Mouse (Mus musculus) stomach, embryonic 16.5 days (tissue): ENCODE results near the gene Gldc. TPM values are rescaled to one million over a fixed set of nuclear protein-coding genes. Genes with fewer than 3 reads are reported as not detected.

Experiments
- ATAC-seq: fragments of 200-750 bp; cut with Nextera tagmentation; 2 replicates; pipeline ENCODE4 v1.8.0; 2017; ENCODE audit warnings: moderate number of reproducible peaks, moderate TSS enrichment; ENCODE audit not compliant: insufficient read depth, low FRiP score
- H3K27ac ChIP-seq: fragments of 300-500 bp; sonication (generic); 2 replicates; pipeline ENCODE4 v1.5.1; 2014; ENCODE audit warnings: low read length
- H3K27me3 ChIP-seq: fragments of 300-500 bp; sonication (generic); 2 replicates; pipeline ENCODE4 v1.6.1; 2014; ENCODE audit warnings: low read length, control low read depth, mixed read lengths; ENCODE audit not compliant: control insufficient read depth, insufficient read depth
- H3K36me3 ChIP-seq: fragments of 300-500 bp; sonication (generic); 2 replicates; pipeline ENCODE4 v1.6.1; 2014; ENCODE audit warnings: low read length; ENCODE audit not compliant: control insufficient read depth, insufficient read depth
- H3K4me1 ChIP-seq: fragments of 300-500 bp; sonication (generic); 2 replicates; pipeline ENCODE4 v1.6.1; 2014; ENCODE audit warnings: low read length, control low read depth, mixed read lengths; ENCODE audit not compliant: control insufficient read depth, insufficient read depth
- H3K4me2 ChIP-seq: fragments of 300-500 bp; sonication (generic); 2 replicates; pipeline ENCODE4 v1.6.1; 2014; ENCODE audit warnings: low read depth, low read length, mixed read lengths
- H3K4me3 ChIP-seq: fragments of 300-500 bp; sonication (generic); replicated peaks from 2 replicates; pipeline ENCODE4 v1.5.1; 2014; ENCODE audit warnings: mild to moderate bottlenecking, low read length
- H3K9ac ChIP-seq: fragments of 300-500 bp; sonication (generic); 2 replicates; pipeline ENCODE4 v1.6.1; 2014; ENCODE audit warnings: low read length
- H3K9me3 ChIP-seq: fragments of 300-500 bp; sonication (generic); replicated peaks from 2 replicates; pipeline ENCODE4 v1.6.1; 2016; ENCODE audit warnings: low read length, control low read depth; ENCODE audit not compliant: control insufficient read depth
- WGBS: fragments of 180-500 bp; shearing (Covaris S2); extraction: QIAGEN DNeasy Blood & Tissue Kit; methylation state at CpG from one replicate; pipeline ENCODE4 v1.1.7; 2014; 5-methylcytosine and 5-hydroxymethylcytosine counted together
- polyA plus RNA-seq: library from polyadenylated mRNA; unstranded; fragments of >200 nt; fragmentation: Nextera tagmentation; extraction: Ambion mirVana; gene quantifications from 2 replicates; pipeline ENCODE4 v1.2.1, GENCODE M21; 2015

Gldc gene
- polyA plus RNA-seq, 1 experiment from 2014 or later = 5.4 TPM

- no peak overlapping the region for H3K27ac ChIP-seq
- H3K4me1 ChIP-seq = no peaks in the 10 kb centered on the region
- no peak overlapping the region for H3K4me3 ChIP-seq
- ATAC-seq = no peak
- H3K27me3 ChIP-seq = no peaks in the 10 kb centered on the region
- H3K9ac ChIP-seq = no peak overlapping the region
- H3K4me2 ChIP-seq = no peak overlapping the region
- peaks cover 10% of the 10 kb centered on the region; the same call in 1 of the 2 replicates for H3K36me3 ChIP-seq
- H3K9me3 ChIP-seq = no peaks in the 10 kb centered on the region
- WGBS = 87% methylated on average over 3 of the region's 3 CpGs
These were observed 123.8 kb downstream of the Gldc start for GRCm38 (mm10) chr19:30051479-30051878.

GRCm38 (mm10) chr19:30050584-30050983 is 124.6 kb downstream of the Gldc start:
- Histone ChIP-seq H3K27me3 (no peaks in the 10 kb centered on the region), H3K4me2 (no peak overlapping the region), H3K4me3 (no peak overlapping the region), H3K27ac (no peak overlapping the region), H3K36me3 (peaks cover 11% of the 10 kb centered on the region; the same call in 1 of the 2 replicates), H3K9me3 (no peaks in the 10 kb centered on the region), H3K4me1 (no peaks in the 10 kb centered on the region), H3K9ac (no peak overlapping the region)
- 72% methylated on average over 2 of the region's 2 CpGs for WGBS
- ATAC-seq = no peak

Other genes with a start within 250 kb of the Gldc start
- not detected in 2 replicates for gene Trpd52l3, start 171.6 kb downstream of the Gldc start, polyA plus RNA-seq
- gene Uhrf2, start 144.9 kb downstream of the Gldc start, polyA plus RNA-seq = 53.2 and 56.9 TPM in 2 replicates
- not detected in 2 replicates for gene Mbl2, start 57.5 kb upstream of the Gldc start, polyA plus RNA-seq